Mouse (Mus musculus): ENCODE data around the gene Brwd1.
"Not testable (repeated sequence)": the region's sequence is repeated elsewhere in the genome, so short reads cannot be mapped to it uniquely, and the experiment has no call there.

Gene Brwd1

GRCm38 (mm10) chr16:95983601-95984000 lies 98.7 kb downstream of the Brwd1 start:
- no peak for DNase-seq (ENCODE audit: low spot score)

- DNase-seq (ENCODE audit: low spot score): no peak
Measured at GRCm38 (mm10) chr16:95970841-95971240, 111.5 kb downstream of the Brwd1 start.

- no peak for DNase-seq (ENCODE audit: low spot score)
Measured at GRCm38 (mm10) chr16:95967455-95967854, 114.9 kb downstream of the Brwd1 start.

DNA sequence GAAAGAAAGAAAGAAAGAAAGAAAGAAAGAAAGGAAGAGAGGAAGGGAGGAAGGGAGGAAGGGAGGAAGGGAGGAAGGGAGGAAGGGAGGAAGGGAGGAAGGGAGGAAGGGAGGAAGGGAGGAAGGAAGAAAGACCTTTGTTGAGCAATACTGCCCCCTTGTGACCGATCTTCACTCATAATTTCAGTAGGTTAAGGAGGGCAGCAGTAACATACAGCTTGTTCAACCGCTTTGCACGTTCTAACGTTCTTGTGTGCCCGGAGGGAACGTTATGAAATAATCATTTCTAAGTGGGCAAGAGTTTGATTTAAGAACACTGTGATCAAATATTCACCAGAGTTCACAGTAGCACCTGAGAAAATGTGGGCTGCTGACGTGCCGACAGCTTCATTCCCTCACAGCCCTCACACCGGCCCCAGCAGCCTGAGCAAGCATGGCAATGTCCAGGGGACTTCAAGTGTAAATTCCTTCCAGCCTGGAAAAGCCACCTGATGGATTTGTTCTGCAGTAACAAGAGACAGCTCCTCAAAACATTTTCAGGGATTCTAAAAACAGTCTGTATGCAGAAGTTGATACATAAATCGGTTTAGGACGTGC lies 117.8 kb downstream of the Brwd1 start:
- no peak for DNase-seq (ENCODE audit: low spot score)

GRCm38 (mm10) chr16:95961484-95961883 lies 120.8 kb downstream of the Brwd1 start:
- not testable (repeated sequence) for DNase-seq (ENCODE audit: low spot score)

GRCm38 (mm10) chr16:95960689-95961088 lies 121.6 kb downstream of the Brwd1 start:
- not testable (repeated sequence) for DNase-seq (ENCODE audit: low spot score)

DNA sequence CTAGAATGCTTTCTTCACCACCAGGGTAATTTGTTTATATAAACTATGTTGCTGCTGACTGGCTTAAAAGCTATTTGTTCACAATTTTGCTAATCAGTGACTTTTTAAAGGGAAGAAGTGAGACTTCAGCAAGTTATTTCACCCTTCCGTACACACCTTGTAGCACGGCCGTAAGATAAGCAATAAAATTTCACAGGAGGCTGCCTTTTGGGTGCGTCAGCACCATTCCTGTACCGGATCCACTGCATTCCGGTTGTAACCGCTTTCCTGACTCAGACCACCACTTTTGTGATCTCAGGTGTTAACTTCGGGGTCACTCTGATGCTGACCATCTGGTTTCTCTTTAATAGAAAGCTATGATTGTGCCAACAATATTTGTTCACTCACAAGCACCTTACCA lies 124.2 kb downstream of the Brwd1 start:
- DNase-seq (ENCODE audit: low spot score): no peak

- DNase-seq (ENCODE audit: low spot score): no peak
Measured at GRCm38 (mm10) chr16:95956618-95957017, 125.7 kb downstream of the Brwd1 start.

GRCm38 (mm10) chr16:95955716-95956346 lies 126.5 kb downstream of the Brwd1 start:
- DNase-seq (ENCODE audit: low spot score): no peak

DNA sequence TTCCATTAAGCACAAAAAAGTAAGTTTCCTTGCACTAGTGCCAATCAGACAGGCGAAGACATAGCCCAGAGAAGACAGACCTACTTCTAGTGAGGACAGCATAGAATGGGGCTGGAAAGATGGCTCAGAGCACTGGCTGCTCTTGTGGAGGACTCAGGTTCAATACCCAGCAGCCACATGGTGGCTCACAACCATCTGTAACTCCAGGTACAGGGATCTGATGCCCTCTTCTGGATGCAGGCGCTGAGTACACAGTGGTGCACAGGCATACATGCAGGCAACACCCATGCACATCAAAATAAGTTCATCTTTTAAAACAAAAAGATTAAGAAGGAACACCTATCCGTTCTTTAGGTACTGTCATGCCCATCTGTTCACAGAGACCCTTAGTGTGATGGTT lies 128.0 kb downstream of the Brwd1 start:
- DNase-seq (ENCODE audit: low spot score): no peak

DNA sequence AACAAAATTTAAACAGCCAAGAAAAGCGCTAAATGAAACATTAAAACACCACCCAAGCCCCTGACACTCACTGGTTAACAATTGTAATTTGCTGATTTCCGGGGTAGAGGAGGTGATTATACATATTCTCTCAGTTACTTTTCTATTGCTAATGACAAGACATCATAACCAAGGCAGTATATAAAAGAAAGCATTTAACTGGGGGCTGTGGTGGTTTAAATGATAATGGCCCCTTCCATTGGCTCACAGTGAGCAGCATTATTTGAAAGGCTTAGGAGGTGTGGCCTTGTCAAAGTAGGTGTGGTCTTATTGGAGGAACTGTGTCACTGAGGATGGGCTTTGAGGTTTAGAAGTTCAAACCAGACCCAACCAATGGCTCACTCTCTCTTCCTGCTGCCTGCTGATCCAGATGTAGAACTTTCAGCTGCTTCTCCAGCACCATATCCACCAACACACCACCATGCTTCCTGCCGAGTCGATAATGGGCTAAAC lies 129.1 kb downstream of the Brwd1 start:
- DNase-seq (ENCODE audit: low spot score): no peak

- no peak for DNase-seq (ENCODE audit: low spot score)
Measured at GRCm38 (mm10) chr16:95951471-95951870, 130.9 kb downstream of the Brwd1 start.

DNA sequence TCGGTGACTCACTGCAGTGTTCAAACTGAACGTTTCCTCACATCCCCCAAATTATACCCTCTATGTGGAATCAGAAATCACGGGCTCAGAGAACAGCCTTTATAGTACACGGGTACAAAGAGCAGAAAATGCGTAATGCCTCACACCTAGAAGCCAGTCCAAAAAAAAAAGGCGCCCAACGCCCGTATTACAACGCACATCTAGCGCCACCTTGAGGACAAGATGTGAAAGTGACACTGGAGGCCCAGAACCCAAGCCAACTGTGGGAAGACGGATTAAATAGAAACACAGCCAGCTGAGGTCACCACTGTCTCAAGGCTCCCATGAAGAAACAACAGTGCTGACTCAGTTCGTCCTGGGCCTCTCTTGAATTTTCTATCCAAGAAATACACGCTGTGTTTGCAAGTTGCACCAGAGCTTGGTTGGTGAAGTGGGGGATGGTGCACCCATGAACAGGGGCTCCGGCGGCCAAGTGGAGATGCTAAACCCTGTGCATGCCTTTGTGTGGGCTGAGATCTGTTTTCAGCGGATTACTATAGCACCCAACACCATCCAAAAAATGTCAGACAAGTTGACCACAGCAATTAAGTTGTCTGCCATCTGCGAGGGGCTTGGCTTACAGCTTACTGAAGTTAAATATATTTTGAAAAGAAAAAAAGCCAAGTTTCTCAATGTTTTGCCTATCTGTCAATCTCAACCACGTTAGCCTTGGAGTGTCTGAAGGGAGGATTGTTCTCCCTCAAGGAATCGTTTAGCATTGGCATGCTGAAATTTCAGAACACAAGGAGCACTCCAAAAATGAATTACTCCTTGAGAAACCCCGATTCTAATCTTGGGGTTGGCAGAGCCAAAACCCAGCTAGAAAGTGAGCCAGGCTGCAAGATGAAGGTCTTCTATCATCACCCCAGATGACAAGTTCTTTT lies 136.7 kb downstream of the Brwd1 start:
- peak; percentile 67 for DNase-seq (ENCODE audit: low spot score)

DNA sequence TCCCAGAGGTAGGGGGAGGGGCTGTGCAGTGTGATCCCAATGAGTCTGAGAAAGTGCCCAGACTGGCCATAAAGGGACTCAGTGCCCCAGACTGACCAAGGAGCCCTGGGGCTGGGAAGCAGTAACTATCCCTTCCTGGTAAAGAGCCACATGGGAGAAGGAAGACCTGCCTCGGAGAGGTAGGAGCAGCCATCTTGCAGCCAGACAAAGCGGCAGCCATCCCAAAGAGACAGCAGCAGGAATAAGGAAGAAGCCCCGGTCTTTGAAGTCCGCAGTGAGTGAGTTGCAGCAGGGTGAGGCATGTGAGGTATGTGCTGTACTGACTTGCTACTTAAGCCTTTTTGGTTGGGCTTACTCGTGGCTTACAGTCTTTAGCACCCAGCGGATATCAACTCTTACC lies 139.1 kb downstream of the Brwd1 start:
- no peak for DNase-seq (ENCODE audit: low spot score)

All from testis, postnatal 14 days (tissue).